Mouse (Mus musculus) stomach, postnatal 0 days (tissue): ENCODE measurements around the gene Rnf10.

Experiments
- CTCF ChIP-seq: IDR thresholded peaks from 2 replicates; pipeline ENCODE4 v1.5.1; 2016; ENCODE audit warnings: antibody characterized with exemption, low read depth, mild to moderate bottlenecking, moderate library complexity
- EP300 ChIP-seq: optimal IDR thresholded peaks from 2 replicates; pipeline ENCODE3; 2016; ENCODE audit warnings: antibody characterized with exemption

DNA sequence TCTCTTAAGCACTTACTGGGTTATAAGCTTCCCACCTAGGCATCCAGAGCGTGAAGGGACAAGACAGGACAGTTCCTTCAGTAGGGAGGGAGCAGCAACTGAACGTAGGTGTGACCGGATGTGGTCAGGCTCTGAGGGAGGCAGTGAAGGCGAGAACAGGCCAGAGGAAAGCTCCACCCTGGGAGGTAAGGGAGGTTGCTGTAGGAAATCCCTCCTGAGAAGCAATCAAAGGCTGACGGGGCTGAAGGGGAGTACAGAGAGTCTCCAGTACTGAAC is 40.9 kb upstream of the Rnf10 start:
- TF ChIP-seq CTCF (no peak), EP300 (no peak)
